Mouse (Mus musculus) C2C12 (cell line): ENCODE measurements around the gene Caly. TPM values are rescaled to one million over a fixed set of nuclear protein-coding genes. Genes with fewer than 3 reads are reported as not detected.

Experiments
- H3K27me3 ChIP-seq: one replicate; pipeline ENCODE4 v1.6.1; 2011; ENCODE audit not compliant: control insufficient read depth, insufficient read depth, insufficient read length
- H3K36me3 ChIP-seq: one replicate; pipeline ENCODE4 v1.6.1; 2011; ENCODE audit not compliant: control insufficient read depth, insufficient read depth
- H3K4me3 ChIP-seq: one replicate; pipeline ENCODE4 v1.5.1; 2011; ENCODE audit warnings: mild to moderate bottlenecking, control low read depth; ENCODE audit not compliant: poor library complexity, insufficient read depth, severe bottlenecking
- H3K79me2 ChIP-seq: one replicate; pipeline ENCODE4 v1.6.1; 2011; ENCODE audit not compliant: control insufficient read depth, insufficient read depth
- H3K79me3 ChIP-seq: one replicate; pipeline ENCODE4 v1.6.1; 2011; ENCODE audit warnings: low read depth, control low read depth
- H3ac ChIP-seq: one replicate; pipeline ENCODE3; 2011; ENCODE audit warnings: low read depth; ENCODE audit not compliant: control insufficient read depth, insufficient read length
- CEBPB ChIP-seq: IDR thresholded peaks from one replicate; pipeline ENCODE4 v1.6.1; 2011; ENCODE audit warnings: low read depth, mild to moderate bottlenecking, control low read depth, moderate library complexity
- CTCF ChIP-seq: IDR thresholded peaks from one replicate; pipeline ENCODE4 v1.5.1; 2011; ENCODE audit not compliant: control insufficient read depth, insufficient read depth, insufficient read length
- FOSL1 ChIP-seq: IDR thresholded peaks from one replicate; pipeline ENCODE4 v1.8.0; 2011; ENCODE audit warnings: mild to moderate bottlenecking, low read length; ENCODE audit not compliant: poor library complexity, insufficient read depth, severe bottlenecking
- MAX ChIP-seq: IDR thresholded peaks from one replicate; pipeline ENCODE4 v1.6.1; 2011; ENCODE audit warnings: mild to moderate bottlenecking, control low read depth
- MYOD1 ChIP-seq: IDR thresholded peaks from one replicate; pipeline ENCODE4 v1.6.1; 2011; ENCODE audit warnings: low read depth; ENCODE audit not compliant: control insufficient read depth, insufficient read length
- MYOG ChIP-seq: IDR thresholded peaks from one replicate; pipeline ENCODE4 v1.6.1; 2011; ENCODE audit not compliant: control insufficient read depth, insufficient read length; ENCODE audit errors: extremely low read depth
- USF1 ChIP-seq: IDR thresholded peaks from one replicate; pipeline ENCODE4 v1.6.1; 2011; ENCODE audit warnings: low read depth, mild to moderate bottlenecking, control low read depth, moderate library complexity
- polyA plus RNA-seq: library from polyadenylated mRNA; unstranded; fragments of >200 nt; fragmentation: generic; extraction: Trizol; gene quantifications from one replicate; pipeline ENCODE4 v1.2.1, GENCODE M21; 2012; ENCODE audit warnings: missing spikeins

Gene Caly
- polyA plus RNA-seq, 1 experiment = not detected

GRCm38 (mm10) chr7:140061832-140062130 is 20.6 kb downstream of the Caly start:
- TF ChIP-seq FOSL1 (no peak), CEBPB (no peak), USF1 (no peak), MYOG (no peak)
- H3K79me2 ChIP-seq = no peaks in the 10 kb centered on the region
- H3K79me3 ChIP-seq = no peaks in the 10 kb centered on the region
- H3ac ChIP-seq = no peak overlapping the region
- no peak overlapping the region for H3K4me3 ChIP-seq
- H3K36me3 ChIP-seq = no peaks in the 10 kb centered on the region
- peaks cover 19% of the 10 kb centered on the region for H3K27me3 ChIP-seq

- peaks cover 19% of the 10 kb centered on the region for H3K27me3 ChIP-seq
- no peak for TF ChIP-seq MYOD1
- TF ChIP-seq MYOG = no peak
- TF ChIP-seq CEBPB = no peak
- TF ChIP-seq USF1 = no peak
- TF ChIP-seq CTCF = no peak
- no peak for TF ChIP-seq FOSL1
- TF ChIP-seq MAX = no peak
- H3K36me3 ChIP-seq = no peaks in the 10 kb centered on the region
- H3ac ChIP-seq = no peak overlapping the region
- no peaks in the 10 kb centered on the region for H3K79me2 ChIP-seq
- H3K4me3 ChIP-seq = no peak overlapping the region
- H3K79me3 ChIP-seq = no peaks in the 10 kb centered on the region
Measured at GRCm38 (mm10) chr7:140060936-140061831, 21.2 kb downstream of the Caly start.

DNA sequence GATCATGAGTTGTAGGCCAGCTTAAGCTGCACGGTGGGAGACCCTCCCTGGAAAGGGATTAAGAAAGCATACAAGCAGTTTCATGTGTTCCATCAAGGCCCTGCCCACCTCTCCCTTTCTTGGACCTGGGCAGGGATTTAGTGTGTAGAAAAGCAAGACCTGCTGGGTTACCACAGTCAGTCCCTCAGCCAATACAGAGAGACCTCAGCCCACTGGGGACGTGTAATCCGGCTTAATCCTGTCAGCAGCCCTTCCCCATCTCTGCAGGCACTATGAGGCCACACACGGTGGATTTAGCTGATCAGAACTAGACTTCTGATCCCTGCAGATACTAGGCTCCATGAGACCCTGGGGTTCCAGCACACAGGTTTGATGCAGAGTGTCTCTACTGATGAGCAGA is 22.7 kb downstream of the Caly start:
- Histone ChIP-seq H3K27me3 (peaks cover 8% of the 10 kb centered on the region), H3K79me3 (no peaks in the 10 kb centered on the region), H3K36me3 (no peaks in the 10 kb centered on the region), H3K4me3 (no peak overlapping the region), H3K79me2 (no peaks in the 10 kb centered on the region), H3ac (no peak overlapping the region)
- TF ChIP-seq MAX = no peak
- TF ChIP-seq CEBPB = no peak
- TF ChIP-seq MYOD1 = no peak
- TF ChIP-seq FOSL1 = no peak
- TF ChIP-seq MYOG = no peak
- TF ChIP-seq CTCF = no peak
- TF ChIP-seq USF1 = no peak

- no peaks in the 10 kb centered on the region for H3K79me3 ChIP-seq
- TF ChIP-seq FOSL1 (no peak), MYOG (no peak), USF1 (no peak), CEBPB (no peak), CTCF (no peak), MAX (no peak), MYOD1 (no peak)
- H3ac ChIP-seq = peak overlapping the region; percentile 42
- H3K36me3 ChIP-seq = no peaks in the 10 kb centered on the region
- H3K79me2 ChIP-seq = no peaks in the 10 kb centered on the region
- no peak overlapping the region for H3K4me3 ChIP-seq
- H3K27me3 ChIP-seq = no peaks in the 10 kb centered on the region
Measured at GRCm38 (mm10) chr7:140058528-140058927, 23.8 kb downstream of the Caly start.

GRCm38 (mm10) chr7:140057413-140058407 is 24.6 kb downstream of the Caly start:
- Histone ChIP-seq H3ac (peak overlapping the region; percentile 51), H3K79me2 (no peaks in the 10 kb centered on the region), H3K27me3 (no peaks in the 10 kb centered on the region), H3K36me3 (no peaks in the 10 kb centered on the region), H3K4me3 (peak overlapping the region; percentile 14), H3K79me3 (no peaks in the 10 kb centered on the region)
- TF ChIP-seq FOSL1 (no peak), MYOG (no peak), CTCF (no peak), MAX (no peak), USF1 (no peak), CEBPB (no peak), MYOD1 (no peak)
